ENCODE assay signal across 8 mouse cellular contexts in genomic region chr8:123892586-123893155, GRCm38 (mm10). TPM values are rescaled to one million over a fixed set of nuclear protein-coding genes. Genes with fewer than 3 reads are reported as not detected.
DNase-seq lines count a peak whose midpoint lies in the region; ATAC-seq and TF ChIP-seq lines count a peak whose summit lies in the region.

No protein-coding gene starts in this region.

- peak overlapping the region; percentile 76 for H3K9ac ChIP-seq in forebrain, embryonic 16.5 days (replicated peaks; ENCODE audit: low read depth, low read length)

- 9% methylated on average over 30 of the region's 30 CpGs for WGBS in forebrain, embryonic 16.5 days

- H3K4me2 ChIP-seq in forebrain, embryonic 16.5 days (ENCODE audit: low read length): peak overlapping the region; percentile 83

- DNase-seq in G1E (ENCODE audit: low spot score): no peak
- DNase-seq in cerebellum, adult 18-20 months: peak; percentile 34 to 47
- DNase-seq in mesoderm, embryonic 11.5 days (ENCODE audit: low read depth, low spot score): peak; percentile 39
- DNase-seq in adipocyte (ENCODE audit: low spot score): no peak
- no peak for DNase-seq in T-cell, adult 2 months (ENCODE audit: low spot score)
- DNase-seq in kidney, postnatal 36 days: no peak

- no peaks in the 10 kb centered on the region for H3K4me1 ChIP-seq in G1E (ENCODE audit: insufficient read depth, low read depth, low read length)
- peaks cover 13% of the 10 kb centered on the region for H3K4me1 ChIP-seq in forebrain, embryonic 16.5 days (replicated peaks; ENCODE audit: control insufficient read depth, insufficient read depth, low read length)

- no peak for ATAC-seq in G1E (ENCODE audit: extremely low read depth, insufficient number of reproducible peaks, low FRiP score, poor library complexity, severe bottlenecking)
- ATAC-seq in forebrain, embryonic 16.5 days: no peak; the same call in 1 of the 2 replicates
- no peak for ATAC-seq in CD4-positive, CD25-positive, alpha-beta regulatory T cell, adult 4 months

- H3K27ac ChIP-seq in forebrain, embryonic 16.5 days (ENCODE audit: low read length): no peak overlapping the region

- H3K4me3 ChIP-seq in G1E (ENCODE audit: low read depth, low read length): no peak overlapping the region
- H3K4me3 ChIP-seq in forebrain, embryonic 16.5 days (replicated peaks; ENCODE audit: low read length): peak overlapping the region; percentile 62

- peaks cover 9% of the 10 kb centered on the region; the same call in 1 of the 2 replicates for H3K27me3 ChIP-seq in G1E (ENCODE audit: insufficient read depth, low read length)
- peaks cover 45% of the 10 kb centered on the region for H3K27me3 ChIP-seq in forebrain, embryonic 16.5 days (replicated peaks; ENCODE audit: control insufficient read depth, insufficient read depth, low read length)

- no peaks in the 10 kb centered on the region for H3K9me3 ChIP-seq in G1E (replicated peaks)
- no peaks in the 10 kb centered on the region for H3K9me3 ChIP-seq in forebrain, embryonic 16.5 days (ENCODE audit: control insufficient read depth, low read length)

- 0 out of 2 replicates have a peak, but pooled peaks have one; percentile 4 for TF ChIP-seq CTCF in G1E (IDR thresholded peaks at IDR 0.05; ENCODE audit: low read depth, low read length)

- peaks cover 9% of the 10 kb centered on the region for H3K36me3 ChIP-seq in G1E (replicated peaks)
- H3K36me3 ChIP-seq in forebrain, embryonic 16.5 days (ENCODE audit: control insufficient read depth, insufficient read depth): no peaks in the 10 kb centered on the region

RNA-seq across cellular contexts. Expression of gene Acta1, which starts 1.9 kb away (rescaled TPM):
- total RNA-seq in G1E (2014; fragmentation: Nextera tagmentation): not detected in 2 replicates
- not detected in 2 replicates for total RNA-seq in G1E (2017)
- 0.07 TPM in 1 of 2 replicates, not detected in the other for polyA plus RNA-seq in G1E (2012)
- polyA plus RNA-seq in forebrain, embryonic 16.5 days (2015; fragmentation: Nextera tagmentation; extraction: Ambion mirVana): 6.3 and 6.6 TPM in 2 replicates
- under 1 TPM in 1 of 2 experiments, not detected in 1; 0.30 TPM for polyA plus RNA-seq in CD4-positive, CD25-positive, alpha-beta regulatory T cell, adult 4 months (2017; shearing (Covaris generic))

RNA-seq across cellular contexts. Expression of gene Ccsap, which starts 32.7 kb away (rescaled TPM):
- total RNA-seq in G1E (2014; fragmentation: Nextera tagmentation) (13.3 and 16.3 TPM in 2 replicates), G1E (2017) (11.7 and 12.5 TPM in 2 replicates)
- 9.4 and 10.3 TPM in 2 replicates for polyA plus RNA-seq in G1E (2012)
- 6.6 and 7.0 TPM in 2 replicates for polyA plus RNA-seq in forebrain, embryonic 16.5 days (2015; fragmentation: Nextera tagmentation; extraction: Ambion mirVana)
- 1 to 10 TPM; 3.2 to 4.4 TPM for polyA plus RNA-seq in CD4-positive, CD25-positive, alpha-beta regulatory T cell, adult 4 months (2017; shearing (Covaris generic))

RNA-seq across cellular contexts. Expression of gene Nup133, which starts 56.4 kb away (rescaled TPM):
- total RNA-seq in G1E (2014; fragmentation: Nextera tagmentation) (46.2 and 66.5 TPM in 2 replicates), G1E (2017) (38.3 and 42.5 TPM in 2 replicates)
- polyA plus RNA-seq in G1E (2012): 21.2 and 31.2 TPM in 2 replicates
- 31.5 and 31.8 TPM in 2 replicates for polyA plus RNA-seq in forebrain, embryonic 16.5 days (2015; fragmentation: Nextera tagmentation; extraction: Ambion mirVana)
- 10 to 100 TPM in 1 of 2 experiments, 1 to 10 TPM in 1; 9.0 to 10.2 TPM for polyA plus RNA-seq in CD4-positive, CD25-positive, alpha-beta regulatory T cell, adult 4 months (2017; shearing (Covaris generic))

Comparison
In these comparisons a context has a peak if more than half of its experiments do, and no peak if none do; other contexts are left out.
1. DNase-seq: peak in cerebellum, adult 18-20 months (2 of 2) and mesoderm, embryonic 11.5 days (single experiment); none in G1E (single experiment), adipocyte (single experiment), T-cell, adult 2 months (single experiment) and kidney, postnatal 36 days (0 of 2).